25 mouse cellular contexts compared by ENCODE assay signal in genomic region chr11:50050392-50050791, GRCm38 (mm10). TPM values are rescaled to one million over a fixed set of nuclear protein-coding genes. Genes with fewer than 3 reads are reported as not detected.
DNase-seq lines count a peak whose midpoint lies in the region; ATAC-seq and TF ChIP-seq lines count a peak whose summit lies in the region.
"Had no signal": no experiment of that assay in that cellular context is flagged by ENCODE, and none has a peak within 500 bp of the region (broad histone marks: within the 10 kb centered on the region; RNA-seq: fewer than 3 reads in every experiment).

No protein-coding gene starts in this region.

- no peak overlapping the region for H3K4me2 ChIP-seq in liver, embryonic 11.5 days
- H3K4me2 ChIP-seq: embryonic facial prominence, embryonic 12.5 days; forebrain, embryonic 13.5 days had no signal

- no peak overlapping the region for H3K9ac ChIP-seq in liver, adult 2 months (ENCODE audit: low read depth, low read length)
- no peak overlapping the region for H3K9ac ChIP-seq in liver, embryonic 11.5 days (ENCODE audit: low read depth, low read length)
- H3K9ac ChIP-seq: embryonic facial prominence, embryonic 12.5 days; forebrain, embryonic 13.5 days had no signal

- 49% methylated on average over 6 of the region's 6 CpGs for WGBS in kidney, adult 2 months
- 15% methylated on average over 6 of the region's 6 CpGs for WGBS in liver, adult 2 months
- WGBS in liver, embryonic 11.5 days = 62% methylated on average over 6 of the region's 6 CpGs

- H3K4me3 ChIP-seq in kidney, adult 2 months (ENCODE audit: insufficient read depth, low read depth, low read length) = no peak overlapping the region
- H3K4me3 ChIP-seq in liver, adult 2 months (ENCODE audit: insufficient read depth, low read depth, low read length) = no peak overlapping the region
- no peak overlapping the region for H3K4me3 ChIP-seq in liver, embryonic 11.5 days (ENCODE audit: low read depth, low read length)
- H3K4me3 ChIP-seq: embryonic facial prominence, embryonic 10.5 days; embryonic facial prominence, embryonic 12.5 days; forebrain, embryonic 13.5 days had no signal

- peaks cover 2% of the 10 kb centered on the region; the same call in 1 of the 2 replicates for H3K4me1 ChIP-seq in kidney, adult 2 months (ENCODE audit: control insufficient read depth, insufficient read depth, low read length)
- H3K4me1 ChIP-seq in liver, adult 2 months (ENCODE audit: control insufficient read depth, insufficient read depth, low read length) = peaks cover 2% of the 10 kb centered on the region; the same call in 1 of the 2 replicates
- H3K4me1 ChIP-seq in liver, embryonic 11.5 days (replicated peaks; ENCODE audit: control insufficient read depth, insufficient read depth, low read length) = peaks cover 18% of the 10 kb centered on the region
- H3K4me1 ChIP-seq: embryonic facial prominence, embryonic 10.5 days; embryonic facial prominence, embryonic 12.5 days had no signal

- no peak for TF ChIP-seq POLR2A in kidney, adult 2 months (IDR thresholded peaks at IDR 0.05; ENCODE audit: low read depth, low read length)
- TF ChIP-seq POLR2A in liver, adult 2 months (IDR thresholded peaks at IDR 0.05; ENCODE audit: extremely low read depth, insufficient read depth, low read length) = no peak

- no peaks in the 10 kb centered on the region for H3K27me3 ChIP-seq in kidney, adult 2 months (replicated peaks; ENCODE audit: control insufficient read depth, insufficient read depth, low read length)
- no peaks in the 10 kb centered on the region for H3K27me3 ChIP-seq in liver, adult 2 months (ENCODE audit: control insufficient read depth, insufficient read depth, low read length)
- no peaks in the 10 kb centered on the region for H3K27me3 ChIP-seq in liver, embryonic 11.5 days (replicated peaks; ENCODE audit: control insufficient read depth, insufficient read depth, low read length)
- H3K27me3 ChIP-seq: CH12.LX; embryonic facial prominence, embryonic 12.5 days; forebrain, embryonic 13.5 days; Patski had no signal

- peak overlapping the region; percentile 60 for H3K27ac ChIP-seq in kidney, adult 2 months (ENCODE audit: insufficient read depth, low read depth, low read length)
- no peak overlapping the region for H3K27ac ChIP-seq in liver, adult 2 months (replicated peaks; ENCODE audit: insufficient read depth, low read depth, low read length)
- H3K27ac ChIP-seq in liver, embryonic 11.5 days (ENCODE audit: low read depth, low read length) = no peak overlapping the region
- H3K27ac ChIP-seq: embryonic facial prominence, embryonic 10.5 days; embryonic facial prominence, embryonic 12.5 days; forebrain, embryonic 13.5 days had no signal

- no peak for TF ChIP-seq CTCF in kidney, adult 2 months (conservative IDR thresholded peaks at IDR 0.05; ENCODE audit: insufficient read depth, insufficient read length, low read depth, low read length)
- no peak for TF ChIP-seq CTCF in liver, adult 2 months (IDR thresholded peaks at IDR 0.05; ENCODE audit: low read depth, low read length)

- H3K79me2 ChIP-seq in liver, adult 2 months (ENCODE audit: control insufficient read depth, insufficient read depth, low read length) = peaks cover 13% of the 10 kb centered on the region; the same call in 1 of the 2 replicates

- H3K36me3 ChIP-seq in kidney, adult 2 months (ENCODE audit: control insufficient read depth, insufficient read depth, low read length) = no peaks in the 10 kb centered on the region
- H3K36me3 ChIP-seq in liver, adult 2 months (ENCODE audit: control insufficient read depth, insufficient read depth, low read length) = peaks cover 4% of the 10 kb centered on the region
- peaks cover 4% of the 10 kb centered on the region; the same call in 1 of the 2 replicates for H3K36me3 ChIP-seq in liver, embryonic 11.5 days (ENCODE audit: control insufficient read depth, insufficient read depth, low read length)

- H3K9me3 ChIP-seq in liver, embryonic 11.5 days (ENCODE audit: control insufficient read depth, low read length) = no peaks in the 10 kb centered on the region
- H3K9me3 ChIP-seq: embryonic facial prominence, embryonic 10.5 days; embryonic facial prominence, embryonic 12.5 days; forebrain, embryonic 13.5 days; G1E had no signal

- no peak for DNase-seq in frontal cortex, postnatal 36 days (ENCODE audit: low spot score in 2 of 2)
- DNase-seq in kidney, adult 2 months = peak; percentile 55
- DNase-seq in kidney, postnatal 25 days = no peak
- DNase-seq in liver, adult 2 months (ENCODE audit: extremely low read depth, low read depth, low spot score) = peak; percentile 71
- no peak for DNase-seq in liver, embryonic 11.5 days (ENCODE audit: low spot score)
- DNase-seq in yolk sac, embryonic 10.5 days (ENCODE audit: low spot score) = peak; percentile 24
- DNase-seq in lung, postnatal 25 days (ENCODE audit: low spot score) = no peak
- DNase-seq: adrenal gland, adult 8-10 months; adrenal gland, postnatal 14 days; adrenal gland, postnatal 36 days; B cell, adult 2 months; cerebellum, adult 11-12 months; cerebellum, adult 2 months; cerebellum, adult 9-10 months; cerebellum, postnatal 10 days; cerebellum, postnatal 25 days had no signal

- 0 out of 2 replicates have a peak, but pooled peaks have one; percentile 11 for ATAC-seq in frontal cortex, adult (ENCODE audit: low TSS enrichment)
- ATAC-seq in liver, embryonic 11.5 days (replicated peaks; ENCODE audit: low FRiP score) = no peak
- ATAC-seq: activated CD4-positive, CD25-positive, alpha-beta regulatory T cell, adult 4 months; CD4-positive, CD25-positive, alpha-beta regulatory T cell, adult 4 months; forebrain, embryonic 13.5 days; Patski had no signal

RNA-seq across cellular contexts. Expression of gene Rnf130, which starts 25.2 kb away (rescaled TPM):
- 60.1 and 69.5 TPM in 2 replicates for polyA plus RNA-seq in kidney, adult 2 months (2012; rRNA removed)
- total RNA-seq in liver, adult 2 months (2014; rRNA removed) = 98.3 and 111 TPM in 2 replicates
- 66.7 and 74.0 TPM in 2 replicates for polyA plus RNA-seq in liver, adult 2 months (2012; rRNA removed)
- 47.8 and 48.0 TPM in 2 replicates for polyA plus RNA-seq in liver, embryonic 11.5 days (2014; fragmentation: Nextera tagmentation; extraction: Ambion mirVana)
- total RNA-seq: CH12.LX had no signal

Comparison
In these comparisons a context has a peak if more than half of its experiments do, and no peak if none do; other contexts are left out.
1. DNase-seq: peak in kidney, adult 2 months (single experiment), liver, adult 2 months (single experiment) and yolk sac, embryonic 10.5 days (single experiment); none in frontal cortex, postnatal 36 days (0 of 2), kidney, postnatal 25 days (0 of 2), liver, embryonic 11.5 days (single experiment) and lung, postnatal 25 days (single experiment).